Mouse (Mus musculus): ENCODE results near the gene Cd300lg. TPM values are rescaled to one million over a fixed set of nuclear protein-coding genes. Genes with fewer than 3 reads are reported as not detected.
A peak's percentile ranks its signal among the peaks of the same experiment; 100 is the strongest.

Gene Cd300lg
- polyA plus RNA-seq, 1 experiment: 18.3 TPM

- Histone ChIP-seq H3K27me3 (ENCODE audit: control insufficient read depth, insufficient read depth, low read length) (peaks cover 11% of the 10 kb centered on the region), H3K4me3 (ENCODE audit: control insufficient read depth, insufficient read depth, low read length) (no peak overlapping the region), H3K27ac (ENCODE audit: control insufficient read depth, insufficient read depth, low read length) (no peak overlapping the region), H3K4me1 (replicated peaks; ENCODE audit: control insufficient read depth, insufficient read depth, low read length) (peaks cover 15% of the 10 kb centered on the region), H3K36me3 (ENCODE audit: control insufficient read depth, insufficient read depth, low read length) (no peaks in the 10 kb centered on the region)
- 78% methylated on average over 4 of the region's 4 CpGs for whole genome bisulfite sequencing
- no peak for DNase-seq
- TF ChIP-seq POLR2A (IDR thresholded peaks at IDR 0.05; ENCODE audit: control insufficient read depth, extremely low read depth, insufficient read depth, low read length, poor library complexity): no peak
- TF ChIP-seq CTCF (IDR thresholded peaks at IDR 0.05; ENCODE audit: borderline replicate concordance, control insufficient read depth, extremely low read depth, insufficient read depth, low read length, poor library complexity): no peak
Observed at GRCm38 (mm10) chr11:102083193-102083592, 41.9 kb downstream of the Cd300lg start.

GRCm38 (mm10) chr11:102084159-102084558, 42.9 kb downstream of the Cd300lg start:
- no peak overlapping the region for H3K27ac ChIP-seq (ENCODE audit: control insufficient read depth, insufficient read depth, low read length)
- no peak overlapping the region for H3K4me3 ChIP-seq (ENCODE audit: control insufficient read depth, insufficient read depth, low read length)
- H3K4me1 ChIP-seq (replicated peaks; ENCODE audit: control insufficient read depth, insufficient read depth, low read length): peaks cover 23% of the 10 kb centered on the region
- peaks cover 19% of the 10 kb centered on the region for H3K27me3 ChIP-seq (ENCODE audit: control insufficient read depth, insufficient read depth, low read length)
- TF ChIP-seq CTCF (IDR thresholded peaks at IDR 0.05; ENCODE audit: borderline replicate concordance, control insufficient read depth, extremely low read depth, insufficient read depth, low read length, poor library complexity) (no peak), POLR2A (IDR thresholded peaks at IDR 0.05; ENCODE audit: control insufficient read depth, extremely low read depth, insufficient read depth, low read length, poor library complexity) (no peak)
- H3K36me3 ChIP-seq (ENCODE audit: control insufficient read depth, insufficient read depth, low read length): no peaks in the 10 kb centered on the region
- DNase-seq: no peak
- 84% methylated on average over 7 of the region's 7 CpGs for WGBS

DNA sequence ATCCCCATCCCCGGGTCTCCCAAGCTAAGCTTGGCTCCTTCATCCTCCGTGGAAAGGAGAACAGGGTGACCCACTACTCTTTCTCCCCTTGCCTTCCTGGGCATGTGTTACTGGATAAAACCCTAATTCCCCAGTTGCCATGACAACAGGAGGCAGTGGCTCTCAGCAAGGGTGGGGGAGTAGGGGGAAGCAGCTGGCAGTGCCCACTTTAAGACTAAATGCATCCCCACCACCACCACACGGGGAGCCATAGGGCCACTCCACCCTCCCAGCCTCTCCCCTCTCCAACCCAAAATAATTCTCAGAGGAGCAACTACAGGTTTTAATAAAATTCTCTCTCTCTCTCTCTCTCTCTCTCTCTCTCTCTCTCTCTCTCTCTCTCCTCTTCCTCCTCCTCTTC, 45.0 kb downstream of the Cd300lg start:
- H3K4me1 ChIP-seq (replicated peaks; ENCODE audit: control insufficient read depth, insufficient read depth, low read length): peaks cover 25% of the 10 kb centered on the region
- WGBS: 44% methylated on average over 3 of the region's 3 CpGs
- H3K27ac ChIP-seq (ENCODE audit: control insufficient read depth, insufficient read depth, low read length): no peak overlapping the region
- TF ChIP-seq POLR2A (IDR thresholded peaks at IDR 0.05; ENCODE audit: control insufficient read depth, extremely low read depth, insufficient read depth, low read length, poor library complexity) (no peak), CTCF (IDR thresholded peaks at IDR 0.05; ENCODE audit: borderline replicate concordance, control insufficient read depth, extremely low read depth, insufficient read depth, low read length, poor library complexity) (no peak)
- no peak overlapping the region for H3K4me3 ChIP-seq (ENCODE audit: control insufficient read depth, insufficient read depth, low read length)
- H3K27me3 ChIP-seq (ENCODE audit: control insufficient read depth, insufficient read depth, low read length): peaks cover 19% of the 10 kb centered on the region
- no peaks in the 10 kb centered on the region for H3K36me3 ChIP-seq (ENCODE audit: control insufficient read depth, insufficient read depth, low read length)
- no peak for DNase-seq

DNA sequence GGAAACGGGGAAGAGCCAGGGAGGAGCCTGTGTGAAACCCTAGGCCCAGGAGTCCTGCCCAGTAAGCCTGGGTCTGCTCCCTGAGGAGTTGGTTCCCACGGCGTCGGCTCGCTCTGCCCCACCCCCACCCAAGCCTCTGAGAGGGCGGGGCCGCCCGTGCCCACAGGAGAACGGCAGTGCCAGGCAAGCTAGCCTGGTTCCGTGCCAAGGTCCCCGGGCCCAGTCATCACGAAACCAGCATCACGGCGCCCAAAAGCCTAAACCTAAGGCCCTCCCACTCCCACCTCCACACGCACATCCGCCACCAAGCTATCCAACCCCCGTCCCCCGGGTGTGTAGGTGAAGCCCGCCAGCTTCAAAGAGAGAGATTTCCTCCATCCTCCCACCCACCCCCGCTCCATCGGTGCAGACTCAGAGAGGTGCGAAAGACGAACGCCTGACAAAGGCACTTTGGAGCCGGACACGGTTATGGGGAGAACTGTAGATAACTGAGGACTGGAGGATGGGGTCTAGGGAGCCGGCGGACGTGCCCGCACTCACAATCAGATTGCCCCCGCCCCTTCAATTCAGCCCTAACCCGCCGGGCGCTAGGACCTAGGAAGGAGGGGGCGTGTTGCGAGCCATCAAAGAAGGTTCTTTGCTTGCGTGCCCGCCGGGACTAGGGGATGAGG, 45.9 kb downstream of the Cd300lg start:
- DNase-seq: peak; percentile 39
- Histone ChIP-seq H3K27ac (ENCODE audit: control insufficient read depth, insufficient read depth, low read length) (no peak overlapping the region), H3K4me3 (ENCODE audit: control insufficient read depth, insufficient read depth, low read length) (peak overlapping the region; percentile 36), H3K27me3 (ENCODE audit: control insufficient read depth, insufficient read depth, low read length) (peaks cover 19% of the 10 kb centered on the region), H3K4me1 (replicated peaks; ENCODE audit: control insufficient read depth, insufficient read depth, low read length) (peaks cover 25% of the 10 kb centered on the region), H3K36me3 (ENCODE audit: control insufficient read depth, insufficient read depth, low read length) (no peaks in the 10 kb centered on the region)
- 1% methylated on average over 39 of the region's 39 CpGs for WGBS
- 0 out of 2 replicates have a peak, but pooled peaks have one; percentile 11 for TF ChIP-seq CTCF (IDR thresholded peaks at IDR 0.05; ENCODE audit: borderline replicate concordance, control insufficient read depth, extremely low read depth, insufficient read depth, low read length, poor library complexity)
- no peak for TF ChIP-seq POLR2A (IDR thresholded peaks at IDR 0.05; ENCODE audit: control insufficient read depth, extremely low read depth, insufficient read depth, low read length, poor library complexity)

- no peak for DNase-seq
- peaks cover 17% of the 10 kb centered on the region for H3K27me3 ChIP-seq (ENCODE audit: control insufficient read depth, insufficient read depth, low read length)
- peaks cover 25% of the 10 kb centered on the region for H3K4me1 ChIP-seq (replicated peaks; ENCODE audit: control insufficient read depth, insufficient read depth, low read length)
- under 1% methylated on average over 49 of the region's 49 CpGs for WGBS
- peak within 1 kb of the TSS; percentile 36 for H3K4me3 ChIP-seq (ENCODE audit: control insufficient read depth, insufficient read depth, low read length)
- no peak within 1 kb of the TSS for H3K27ac ChIP-seq (ENCODE audit: control insufficient read depth, insufficient read depth, low read length)
- H3K36me3 ChIP-seq (ENCODE audit: control insufficient read depth, insufficient read depth, low read length): no peaks in the 10 kb centered on the region
- TF ChIP-seq POLR2A (IDR thresholded peaks at IDR 0.05; ENCODE audit: control insufficient read depth, extremely low read depth, insufficient read depth, low read length, poor library complexity): no peak
- TF ChIP-seq CTCF (IDR thresholded peaks at IDR 0.05; ENCODE audit: borderline replicate concordance, control insufficient read depth, extremely low read depth, insufficient read depth, low read length, poor library complexity): no peak
Observed at GRCm38 (mm10) chr11:102087931-102088898, 46.9 kb downstream of the Cd300lg start, which contains the start of gene Mpp2. Gene Mpp2, minus strand, starts transcription at chr11:102088515.

- Histone ChIP-seq H3K27me3 (ENCODE audit: control insufficient read depth, insufficient read depth, low read length) (peaks cover 17% of the 10 kb centered on the region), H3K4me3 (ENCODE audit: control insufficient read depth, insufficient read depth, low read length) (no peak overlapping the region), H3K27ac (ENCODE audit: control insufficient read depth, insufficient read depth, low read length) (no peak overlapping the region), H3K4me1 (replicated peaks; ENCODE audit: control insufficient read depth, insufficient read depth, low read length) (peaks cover 25% of the 10 kb centered on the region), H3K36me3 (ENCODE audit: control insufficient read depth, insufficient read depth, low read length) (no peaks in the 10 kb centered on the region)
- WGBS: 2% methylated on average over 20 of the region's 20 CpGs
- TF ChIP-seq CTCF (IDR thresholded peaks at IDR 0.05; ENCODE audit: borderline replicate concordance, control insufficient read depth, extremely low read depth, insufficient read depth, low read length, poor library complexity) (no peak), POLR2A (IDR thresholded peaks at IDR 0.05; ENCODE audit: control insufficient read depth, extremely low read depth, insufficient read depth, low read length, poor library complexity) (no peak)
- no peak for DNase-seq
Observed at GRCm38 (mm10) chr11:102089088-102089808, 47.9 kb downstream of the Cd300lg start.
